Mouse (Mus musculus): ENCODE results near the gene Cdc25a.

- TF ChIP-seq POLR2A (IDR thresholded peaks at IDR 0.05; ENCODE audit: insufficient read depth, low read depth, low read length) (no peak), CTCF (IDR thresholded peaks at IDR 0.05; ENCODE audit: insufficient read depth, low read depth, low read length) (no peak)
Observed at GRCm38 (mm10) chr9:109855947-109856346, 19.4 kb upstream of the Cdc25a start.

Measured in olfactory bulb, adult 2 months (tissue).